Mouse (Mus musculus) urinary bladder, adult 2 months (tissue): ENCODE results near the gene Dennd6b. TPM values are rescaled to one million over a fixed set of nuclear protein-coding genes. Genes with fewer than 3 reads are reported as not detected.
A peak's percentile ranks its signal among the peaks of the same experiment; 100 is the strongest.

Experiments used
- DNase-seq: peaks from one replicate; pipeline ENCODE4 v3.0.0; 2022; ENCODE audit warnings: low spot score
- polyA plus RNA-seq: library from polyadenylated mRNA; depleted of rRNA; stranded (reverse); fragments of >200 nt; gene quantifications from 2 replicates; pipeline ENCODE4 v1.2.3, GENCODE M21; 2012; rRNA removed

Gene Dennd6b
- polyA plus RNA-seq = 16.0 and 23.8 TPM in 2 replicates

GRCm38 (mm10) chr15:89196313-89196706 is at the start of gene Dennd6b:
Gene Dennd6b, minus strand, starts transcription at chr15:89196496.
- DNase-seq = peak; percentile 90

DNA sequence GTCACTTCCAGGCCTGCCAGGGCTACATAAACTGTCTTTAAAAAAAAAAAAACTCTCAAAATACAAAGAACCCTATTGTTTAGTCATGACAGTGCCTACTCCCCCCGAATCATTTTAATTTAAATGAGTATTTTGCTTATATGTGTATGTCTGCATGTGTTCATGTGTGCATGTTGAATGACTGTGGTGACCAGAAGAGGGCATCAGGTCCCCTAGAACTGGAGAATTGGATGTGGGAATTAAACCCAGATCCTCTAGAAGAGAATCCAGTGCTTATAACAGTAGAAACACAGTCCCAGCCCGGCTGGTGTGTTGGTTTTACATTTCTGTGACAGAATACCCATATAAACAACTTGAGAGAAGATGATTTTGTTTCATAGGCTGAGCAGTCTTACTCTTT is 44.7 kb upstream of the Dennd6b start:
- no peak for DNase-seq

- DNase-seq = no peak
Measured at GRCm38 (mm10) chr15:89239751-89240392, 43.6 kb upstream of the Dennd6b start.

GRCm38 (mm10) chr15:89234052-89234451 is 37.8 kb upstream of the Dennd6b start:
- no peak for DNase-seq

DNA sequence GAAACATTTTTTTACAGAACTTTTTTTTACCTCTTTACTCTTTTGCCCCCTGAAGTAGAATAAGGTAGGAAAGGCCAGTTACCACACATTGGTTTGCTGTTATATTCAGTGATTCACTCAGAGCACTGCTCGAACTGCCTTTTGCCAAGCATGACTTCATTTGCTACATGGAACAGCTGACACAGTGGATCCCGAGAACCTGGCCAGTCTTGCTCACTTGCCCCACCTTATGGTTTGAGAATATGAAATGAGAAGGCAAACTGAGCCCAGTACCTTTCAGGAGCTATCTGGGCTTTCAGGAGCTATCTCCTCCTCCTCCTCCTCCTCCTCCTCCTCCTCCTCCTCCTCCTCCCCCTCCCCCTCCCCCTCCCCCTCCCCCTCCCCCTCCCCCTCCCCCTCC is 37.3 kb upstream of the Dennd6b start:
- no peak for DNase-seq

DNA sequence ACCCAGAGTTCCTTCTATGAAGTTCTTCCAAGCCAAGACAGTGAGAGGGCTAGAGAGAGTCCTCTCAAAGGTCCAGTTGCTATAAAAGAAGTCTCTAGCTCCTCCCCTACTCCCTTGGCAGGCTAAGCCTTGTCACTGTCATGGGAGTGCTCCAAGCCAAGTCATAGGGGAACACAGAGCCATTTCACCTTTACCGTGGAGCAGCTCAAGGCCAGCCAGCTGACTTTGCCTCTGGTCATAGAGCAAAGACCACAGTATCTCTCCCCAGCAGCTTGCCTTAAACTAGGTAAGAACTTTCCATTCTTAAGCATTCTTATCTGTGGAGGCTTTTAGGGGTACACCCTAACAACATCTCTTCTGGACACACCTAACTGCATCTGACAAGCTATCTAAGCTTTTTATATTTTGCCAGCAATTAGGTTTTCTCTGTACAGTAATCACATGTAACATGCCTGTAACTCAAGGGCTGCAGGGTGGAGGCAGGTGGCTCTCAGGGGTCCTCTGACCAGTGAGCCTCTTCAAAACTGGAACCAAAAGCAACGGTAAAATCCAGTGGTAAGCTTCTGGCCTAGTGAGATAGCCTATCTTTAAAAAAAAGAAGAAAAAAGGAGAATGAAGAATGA is 19.4 kb upstream of the Dennd6b start:
- DNase-seq = no peak

DNA sequence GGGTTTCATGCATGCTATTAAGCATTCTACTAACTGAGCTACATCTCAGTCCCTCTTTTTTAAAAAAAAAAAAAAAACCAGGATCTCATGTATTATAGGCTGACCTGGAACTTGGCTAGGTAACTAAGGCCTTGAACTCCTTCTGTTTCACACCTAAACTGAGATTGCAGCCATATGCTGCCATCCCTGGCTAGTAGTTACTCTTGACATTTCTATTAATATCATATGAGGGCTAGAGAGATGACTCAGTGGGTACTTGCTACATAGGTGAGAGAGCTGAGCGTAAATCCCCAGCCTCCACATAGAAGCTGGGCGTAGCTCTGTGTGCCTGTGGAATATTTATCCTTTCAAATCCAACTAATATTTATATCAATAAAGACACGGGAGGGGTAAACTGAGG is 18.7 kb upstream of the Dennd6b start:
- no peak for DNase-seq

DNA sequence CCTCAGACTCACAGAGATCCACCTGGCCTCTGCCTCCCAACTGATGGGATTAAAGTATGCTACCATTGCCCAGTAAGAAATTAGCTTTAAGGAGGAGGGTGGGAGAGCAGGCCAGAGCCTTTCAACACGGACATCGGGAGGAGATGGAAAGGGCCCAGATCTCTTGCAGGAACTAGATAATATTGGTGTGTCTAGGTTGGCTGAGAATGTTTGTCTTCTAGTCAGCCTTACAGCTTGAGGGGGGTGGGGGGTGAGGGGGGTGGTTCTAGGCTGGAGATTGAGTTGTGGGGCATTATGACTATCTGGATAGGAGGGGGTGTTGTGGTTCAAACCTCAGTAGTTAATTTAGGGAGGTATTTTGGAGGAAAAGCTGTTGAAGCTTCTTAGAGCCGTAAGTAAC is 17.2 kb upstream of the Dennd6b start:
- DNase-seq = no peak

DNA sequence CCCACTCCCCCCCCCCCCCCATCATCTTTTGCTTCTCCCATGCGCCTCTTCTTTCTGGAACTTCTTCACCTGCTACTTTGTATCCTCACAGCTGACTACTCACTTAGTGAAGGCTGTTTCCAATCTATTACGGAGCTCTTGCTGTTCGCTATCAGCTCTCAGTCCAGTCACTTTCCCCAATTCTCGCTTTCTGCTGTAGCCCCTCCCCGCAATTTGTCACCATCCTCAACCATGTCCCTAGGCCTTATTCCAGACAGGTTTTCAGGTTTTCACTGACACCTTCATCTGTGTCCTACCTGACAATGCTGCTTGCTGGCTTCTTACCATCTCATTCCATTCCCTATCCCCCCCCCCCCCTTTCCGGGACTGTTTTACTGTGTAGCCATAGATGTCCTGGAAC is 16.2 kb upstream of the Dennd6b start:
- no peak for DNase-seq

- DNase-seq = no peak
Measured at GRCm38 (mm10) chr15:89211716-89212461, 15.6 kb upstream of the Dennd6b start.

DNA sequence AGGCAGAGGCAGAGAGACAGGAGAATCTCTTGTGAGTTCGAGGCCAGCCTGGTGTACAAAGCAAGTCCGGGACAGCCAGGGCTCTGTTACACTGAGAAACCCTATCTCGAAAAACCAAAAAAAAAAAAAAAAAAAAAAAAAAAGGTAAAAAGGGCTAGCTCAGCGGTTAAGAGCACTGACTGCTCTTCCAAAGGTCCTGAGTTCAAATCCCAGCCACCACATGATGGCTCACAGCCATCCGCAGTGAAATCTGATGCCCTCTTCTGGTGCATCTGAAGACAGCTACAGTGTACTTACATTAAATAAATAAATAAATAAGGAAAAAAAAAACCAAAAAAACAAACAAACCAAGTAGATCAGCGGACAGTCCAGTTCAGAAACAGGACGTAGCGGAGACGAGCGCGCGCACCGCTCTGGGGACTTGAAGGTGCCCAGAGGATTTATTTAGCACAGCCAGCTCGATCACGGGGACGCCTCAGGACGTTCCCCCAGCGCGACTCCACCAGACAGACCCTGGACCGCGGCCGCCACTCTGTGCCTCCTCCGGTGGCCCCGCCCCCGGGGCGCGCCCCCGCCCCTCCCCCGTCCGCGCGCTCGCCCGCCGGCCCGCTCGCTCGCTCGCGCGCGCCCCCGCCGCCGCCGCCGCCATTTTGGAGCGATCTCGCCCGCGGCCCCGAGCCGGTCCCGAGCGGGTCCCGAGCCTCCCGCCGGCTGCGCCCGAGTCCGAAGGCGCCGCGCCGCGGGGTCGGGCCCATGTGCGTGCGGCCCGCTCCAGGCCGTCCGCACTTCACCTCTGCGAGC is 14.8 kb upstream of the Dennd6b start, which contains the start of gene Ppp6r2:
Ppp6r2 (plus strand) TSS at position 639 of the 801 bp plus-strand sequence.
- DNase-seq = peak; percentile 79

DNA sequence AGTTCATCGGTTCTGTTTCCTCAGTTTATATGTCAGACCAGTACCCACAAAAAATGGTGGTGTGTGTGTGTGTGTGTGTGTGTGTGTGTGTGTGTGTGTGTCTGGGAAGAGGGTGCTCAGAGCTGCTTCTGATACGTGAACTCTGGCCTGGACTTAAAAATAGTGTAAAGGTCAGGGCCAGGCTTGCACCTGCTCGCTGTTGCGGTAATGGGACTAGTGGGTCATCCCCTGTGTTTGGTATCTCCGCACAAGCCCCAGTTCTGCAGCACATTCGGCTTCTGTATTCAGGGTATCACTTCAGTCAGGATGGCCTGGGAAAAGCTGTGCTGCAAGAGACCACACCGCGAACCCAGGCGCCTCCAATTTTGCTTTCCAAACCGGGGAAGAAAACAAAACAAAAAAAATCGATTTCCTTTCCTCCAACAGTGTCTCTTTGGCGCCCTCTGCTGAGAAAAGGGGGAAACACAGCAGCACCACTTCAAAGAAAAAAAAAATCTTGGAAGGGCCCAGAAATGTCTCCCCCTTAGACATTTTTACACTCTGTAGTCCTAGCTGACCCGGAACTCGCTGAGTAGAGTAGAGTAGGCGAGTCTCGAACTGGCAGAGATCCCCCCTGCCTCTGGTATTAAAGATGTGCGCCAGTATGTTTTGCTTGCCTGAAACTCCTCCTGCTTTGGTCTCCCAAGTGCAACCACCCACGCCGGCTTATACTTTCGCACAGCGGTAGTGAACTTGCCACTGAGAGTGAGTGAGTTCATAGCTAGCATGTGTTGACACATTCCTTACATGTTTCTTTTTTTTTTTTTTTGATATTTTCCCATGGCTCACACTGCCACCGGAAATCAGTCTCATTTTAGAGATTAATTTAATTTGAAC is 13.8 kb upstream of the Dennd6b start:
- peak; percentile 63 for DNase-seq

GRCm38 (mm10) chr15:89207457-89207856 is 11.2 kb upstream of the Dennd6b start:
- no peak for DNase-seq

DNA sequence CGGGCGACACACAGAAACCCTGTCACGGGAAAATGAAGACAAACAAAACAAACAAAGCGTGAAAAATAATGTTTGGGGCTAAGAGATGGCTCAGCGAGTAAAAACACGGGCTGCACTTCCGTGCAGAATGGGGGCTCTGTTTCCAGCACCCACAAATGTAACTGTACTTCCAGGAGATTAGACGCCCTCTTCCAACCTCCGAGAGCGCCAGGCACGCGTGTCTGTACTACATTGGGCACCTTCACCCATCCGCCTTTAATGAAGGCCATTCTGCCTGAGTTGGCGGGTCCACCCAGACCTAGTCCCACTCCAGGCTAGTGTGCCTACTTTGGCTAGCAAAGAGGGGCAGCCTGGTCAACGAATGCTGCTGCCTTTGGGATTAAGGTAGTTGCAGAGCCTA is 760 bp upstream of the Dennd6b start:
- no peak for DNase-seq

- peak; percentile 80 for DNase-seq
Measured at GRCm38 (mm10) chr15:89195690-89196312, 495 bp downstream of the Dennd6b start.

- DNase-seq = no peak
Measured at GRCm38 (mm10) chr15:89195261-89195681, 1.0 kb downstream of the Dennd6b start.

DNA sequence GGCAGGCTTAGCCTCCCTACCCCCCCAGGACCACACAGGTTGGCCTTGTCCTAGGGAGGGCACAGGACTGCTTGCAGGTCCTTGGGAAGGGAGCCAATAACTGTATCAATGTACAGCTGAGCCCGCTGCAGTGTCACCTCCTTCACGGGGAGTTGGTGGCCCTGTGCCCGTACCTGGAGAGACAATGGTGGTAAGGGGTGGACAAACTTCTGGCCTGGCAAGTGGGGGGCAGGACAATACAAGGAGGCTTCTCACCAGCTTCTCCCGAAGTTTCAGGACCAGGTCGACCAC is 11.4 kb downstream of the Dennd6b start:
- no peak for DNase-seq

- DNase-seq = no peak
Measured at GRCm38 (mm10) chr15:89184141-89184936, 12.0 kb downstream of the Dennd6b start.

DNA sequence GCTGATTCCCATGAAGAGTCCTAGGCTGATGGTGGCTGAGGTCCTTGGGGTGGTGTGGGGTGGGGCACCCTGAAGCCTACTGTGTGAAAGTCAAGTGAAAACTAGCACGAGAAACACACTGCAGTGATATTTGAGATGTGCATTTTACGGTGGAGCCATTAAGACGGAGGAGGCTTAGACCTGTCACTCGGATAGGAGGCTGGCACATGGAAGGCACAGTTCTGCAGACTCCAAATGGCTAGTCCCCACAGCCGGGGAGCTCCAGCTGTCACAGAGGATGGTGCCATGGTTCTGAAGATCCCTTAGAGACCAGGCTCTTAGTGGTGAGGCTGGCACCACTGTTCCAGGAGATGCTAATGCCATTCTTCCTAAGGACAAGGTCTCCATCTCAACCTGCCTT is 13.5 kb downstream of the Dennd6b start:
- DNase-seq = no peak

- no peak for DNase-seq
Measured at GRCm38 (mm10) chr15:89182328-89182741, 14.0 kb downstream of the Dennd6b start.
